Mouse (Mus musculus): ENCODE data around the gene Sin3a. TPM values are rescaled to one million over a fixed set of nuclear protein-coding genes. Genes with fewer than 3 reads are reported as not detected.

Sin3a gene
- total and polyA plus RNA-seq, 2 experiments from 2014 or later, result 13.4 to 85.7 TPM

- DNase-seq (ENCODE audit: low spot score) (no peak), ATAC-seq (ENCODE audit: low FRiP score) (no peak)
- H3K4me1 ChIP-seq (ENCODE audit: insufficient read depth, low read length), result peaks cover 7% of the 10 kb centered on the region; the same call in 1 of the 2 replicates
- no peak for TF ChIP-seq CTCF (IDR thresholded peaks at IDR 0.05)
- H3K9ac ChIP-seq (replicated peaks; ENCODE audit: low read length, poor library complexity, severe bottlenecking), result no peak overlapping the region
- H3K4me3 ChIP-seq (ENCODE audit: low read depth, low read length), result peak overlapping the region; percentile 88; the same call in 1 of the 2 replicates
- no peak overlapping the region for H3K27ac ChIP-seq (ENCODE audit: low read depth, low read length)
- peak overlapping the region; percentile 82 for H3K4me2 ChIP-seq (ENCODE audit: low read depth, low read length, poor library complexity, severe bottlenecking)
- H3K27me3 ChIP-seq (ENCODE audit: insufficient read depth, low read length), result no peaks in the 10 kb centered on the region
- peaks cover 14% of the 10 kb centered on the region for H3K36me3 ChIP-seq (ENCODE audit: insufficient read depth, low read length)
- H3K9me3 ChIP-seq (ENCODE audit: low read length), result no peaks in the 10 kb centered on the region
These were observed 57.8 kb downstream of the Sin3a start for GRCm38 (mm10) chr9:57129641-57130040.

DNA sequence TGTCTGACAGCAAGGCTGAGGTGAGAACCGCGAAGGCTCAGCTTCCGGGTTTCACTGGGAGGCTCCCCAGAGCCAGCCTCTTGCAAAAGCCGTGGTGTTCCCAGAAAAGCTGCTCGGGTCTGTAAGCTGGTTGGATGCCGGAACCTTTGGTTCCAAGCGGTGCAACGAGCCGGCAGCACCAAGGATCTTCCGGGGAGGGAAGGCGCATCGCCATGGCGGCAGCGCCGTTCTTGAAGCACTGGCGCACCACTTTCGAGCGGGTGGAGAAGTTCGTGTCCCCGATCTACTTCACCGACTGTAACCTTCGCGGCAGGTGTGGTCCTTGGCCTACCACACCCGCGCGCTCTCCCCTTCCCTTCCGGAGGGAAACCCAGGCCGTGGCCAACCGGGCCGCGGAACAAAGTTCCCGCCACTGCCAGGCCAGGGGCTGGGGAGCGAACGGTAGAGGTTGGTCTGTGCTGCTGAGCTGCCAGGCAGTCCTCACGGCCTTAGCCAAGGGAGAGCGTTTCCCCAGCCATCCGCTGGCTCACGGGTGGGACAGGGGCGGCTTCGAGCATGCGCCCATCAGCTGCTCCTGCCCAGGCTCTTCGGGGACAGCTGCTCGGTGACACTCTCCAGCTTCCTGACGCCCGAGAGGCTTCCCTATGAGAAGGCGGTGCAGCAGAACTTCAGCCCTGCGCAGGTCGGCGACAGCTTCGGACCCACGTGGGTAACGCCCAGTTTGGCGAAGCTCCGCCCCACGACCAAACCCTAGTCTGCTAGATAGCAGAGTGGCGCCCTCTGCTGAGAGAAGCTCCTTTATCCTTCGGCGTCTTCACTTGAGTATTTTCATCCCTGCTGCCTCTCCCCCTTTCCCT is 59.0 kb downstream of the Sin3a start, which contains the start of gene Man2c1:
Gene Man2c1 (plus strand): TSS at position 114 of the 857 bp plus-strand sequence.
- Histone ChIP-seq H3K9me3 (ENCODE audit: low read length) (no peaks in the 10 kb centered on the region), H3K4me2 (ENCODE audit: low read depth, low read length, poor library complexity, severe bottlenecking) (peak within 1 kb of the TSS; percentile 82), H3K27me3 (ENCODE audit: insufficient read depth, low read length) (no peaks in the 10 kb centered on the region), H3K27ac (ENCODE audit: low read depth, low read length) (peak within 1 kb of the TSS; percentile 95), H3K4me3 (ENCODE audit: low read depth, low read length) (peak within 1 kb of the TSS; percentile 88), H3K9ac (replicated peaks; ENCODE audit: low read length, poor library complexity, severe bottlenecking) (peak within 1 kb of the TSS; percentile 83), H3K4me1 (ENCODE audit: insufficient read depth, low read length) (peaks cover 7% of the 10 kb centered on the region; the same call in 1 of the 2 replicates), H3K36me3 (ENCODE audit: insufficient read depth, low read length) (peaks cover 24% of the 10 kb centered on the region)
- DNase-seq (ENCODE audit: low spot score) (peak; percentile 97), ATAC-seq (ENCODE audit: low FRiP score) (peak; percentile 93)
- WGBS, result under 1% methylated on average over 57 of the region's 58 CpGs
- TF ChIP-seq CTCF (IDR thresholded peaks at IDR 0.05), result peak; percentile 87

DNA sequence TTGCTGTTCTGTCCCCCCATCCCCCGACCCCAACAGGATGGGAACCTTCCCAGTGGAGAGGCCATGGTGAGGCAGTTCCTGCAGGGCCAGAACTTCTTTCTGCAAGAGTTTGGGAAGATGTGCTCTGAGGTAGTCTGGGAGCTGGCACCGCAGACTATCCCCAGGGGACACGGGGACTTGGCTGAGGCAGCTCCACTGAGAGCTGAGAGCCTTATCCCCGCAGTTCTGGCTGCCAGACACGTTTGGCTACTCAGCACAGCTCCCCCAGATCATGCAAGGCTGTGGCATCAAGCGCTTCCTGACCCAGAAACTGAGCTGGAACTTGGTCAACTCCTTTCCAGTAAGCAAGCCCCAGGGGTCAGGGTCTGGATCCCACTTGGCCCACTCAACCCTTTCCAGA is 65.4 kb downstream of the Sin3a start:
- no peak overlapping the region for H3K4me2 ChIP-seq (ENCODE audit: low read depth, low read length, poor library complexity, severe bottlenecking)
- no peaks in the 10 kb centered on the region for H3K4me1 ChIP-seq (ENCODE audit: insufficient read depth, low read length)
- TF ChIP-seq CTCF (IDR thresholded peaks at IDR 0.05), result no peak
- no peak overlapping the region for H3K9ac ChIP-seq (replicated peaks; ENCODE audit: low read length, poor library complexity, severe bottlenecking)
- H3K27ac ChIP-seq (ENCODE audit: low read depth, low read length), result no peak overlapping the region
- H3K4me3 ChIP-seq (ENCODE audit: low read depth, low read length), result no peak overlapping the region
- H3K9me3 ChIP-seq (ENCODE audit: low read length), result no peaks in the 10 kb centered on the region
- no peaks in the 10 kb centered on the region for H3K27me3 ChIP-seq (ENCODE audit: insufficient read depth, low read length)
- DNase-seq (ENCODE audit: low spot score) (no peak), ATAC-seq (ENCODE audit: low FRiP score) (no peak)
- 88% methylated on average over 6 of the region's 6 CpGs for WGBS
- H3K36me3 ChIP-seq (ENCODE audit: insufficient read depth, low read length), result peaks cover 72% of the 10 kb centered on the region

DNA sequence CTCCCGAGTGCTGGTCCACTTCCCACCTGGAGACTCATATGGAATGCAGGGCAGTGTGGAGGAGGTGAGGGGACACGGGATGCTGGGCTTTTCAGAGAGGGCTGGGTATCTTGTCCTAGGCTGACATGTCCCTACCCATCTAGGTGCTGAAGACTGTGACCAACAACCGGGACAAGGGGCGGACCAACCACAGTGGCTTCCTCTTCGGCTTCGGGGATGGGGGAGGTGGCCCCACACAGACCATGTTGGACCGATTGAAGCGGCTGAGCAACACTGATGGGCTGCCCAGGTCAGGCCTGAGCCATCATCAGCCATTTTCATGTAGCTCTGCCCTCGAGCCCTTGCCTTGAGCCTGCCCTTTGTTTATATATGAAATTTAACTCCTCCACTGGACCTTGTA is 65.9 kb downstream of the Sin3a start:
- H3K9me3 ChIP-seq (ENCODE audit: low read length), result no peaks in the 10 kb centered on the region
- TF ChIP-seq CTCF (IDR thresholded peaks at IDR 0.05), result no peak
- H3K27me3 ChIP-seq (ENCODE audit: insufficient read depth, low read length), result no peaks in the 10 kb centered on the region
- H3K4me1 ChIP-seq (ENCODE audit: insufficient read depth, low read length), result no peaks in the 10 kb centered on the region
- H3K4me3 ChIP-seq (ENCODE audit: low read depth, low read length), result no peak overlapping the region
- ATAC-seq (ENCODE audit: low FRiP score) (no peak), DNase-seq (ENCODE audit: low spot score) (no peak)
- WGBS, result 91% methylated on average over 9 of the region's 9 CpGs
- H3K36me3 ChIP-seq (ENCODE audit: insufficient read depth, low read length), result peaks cover 74% of the 10 kb centered on the region
- no peak overlapping the region for H3K9ac ChIP-seq (replicated peaks; ENCODE audit: low read length, poor library complexity, severe bottlenecking)
- no peak overlapping the region for H3K27ac ChIP-seq (ENCODE audit: low read depth, low read length)
- H3K4me2 ChIP-seq (ENCODE audit: low read depth, low read length, poor library complexity, severe bottlenecking), result no peak overlapping the region

DNA sequence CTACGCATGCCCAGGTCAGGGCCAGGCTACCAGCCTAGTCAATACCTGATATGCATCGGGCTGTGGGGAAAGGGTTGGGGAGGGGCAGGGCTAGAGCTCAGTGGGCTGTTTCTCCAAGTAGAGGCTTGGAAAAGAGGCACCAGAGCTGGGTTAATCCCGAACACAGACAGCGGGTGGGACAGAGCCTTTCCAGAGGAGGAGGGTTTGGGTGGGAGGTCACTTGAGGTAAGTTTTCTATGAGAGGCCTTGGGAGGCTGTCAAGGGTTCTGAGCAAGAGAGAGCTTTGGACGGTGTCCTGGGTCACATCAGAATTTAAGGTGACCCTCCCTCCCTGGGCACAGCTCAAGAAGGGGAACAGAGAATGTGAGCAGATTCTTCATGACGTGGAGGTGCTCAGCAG is 66.7 kb downstream of the Sin3a start:
- no peak overlapping the region for H3K4me3 ChIP-seq (ENCODE audit: low read depth, low read length)
- DNase-seq (ENCODE audit: low spot score) (no peak), ATAC-seq (ENCODE audit: low FRiP score) (no peak)
- H3K4me2 ChIP-seq (ENCODE audit: low read depth, low read length, poor library complexity, severe bottlenecking), result no peak overlapping the region
- H3K27me3 ChIP-seq (ENCODE audit: insufficient read depth, low read length), result no peaks in the 10 kb centered on the region
- no peak overlapping the region for H3K27ac ChIP-seq (ENCODE audit: low read depth, low read length)
- 91% methylated on average over 6 of the region's 6 CpGs for whole genome bisulfite sequencing
- peaks cover 78% of the 10 kb centered on the region for H3K36me3 ChIP-seq (ENCODE audit: insufficient read depth, low read length)
- TF ChIP-seq CTCF (IDR thresholded peaks at IDR 0.05), result no peak
- no peaks in the 10 kb centered on the region for H3K4me1 ChIP-seq (ENCODE audit: insufficient read depth, low read length)
- H3K9me3 ChIP-seq (ENCODE audit: low read length), result no peaks in the 10 kb centered on the region
- no peak overlapping the region for H3K9ac ChIP-seq (replicated peaks; ENCODE audit: low read length, poor library complexity, severe bottlenecking)

GRCm38 (mm10) chr9:57139110-57139509 is 67.3 kb downstream of the Sin3a start:
- DNase-seq (ENCODE audit: low spot score) (no peak), ATAC-seq (ENCODE audit: low FRiP score) (no peak)
- H3K27me3 ChIP-seq (ENCODE audit: insufficient read depth, low read length), result no peaks in the 10 kb centered on the region
- no peak overlapping the region for H3K27ac ChIP-seq (ENCODE audit: low read depth, low read length)
- no peak for TF ChIP-seq CTCF (IDR thresholded peaks at IDR 0.05)
- H3K36me3 ChIP-seq (ENCODE audit: insufficient read depth, low read length), result peaks cover 78% of the 10 kb centered on the region
- H3K4me2 ChIP-seq (ENCODE audit: low read depth, low read length, poor library complexity, severe bottlenecking), result no peak overlapping the region
- H3K9ac ChIP-seq (replicated peaks; ENCODE audit: low read length, poor library complexity, severe bottlenecking), result no peak overlapping the region
- no peaks in the 10 kb centered on the region for H3K4me1 ChIP-seq (ENCODE audit: insufficient read depth, low read length)
- WGBS, result 89% methylated on average over 9 of the region's 9 CpGs
- H3K4me3 ChIP-seq (ENCODE audit: low read depth, low read length), result no peak overlapping the region
- H3K9me3 ChIP-seq (ENCODE audit: low read length), result no peaks in the 10 kb centered on the region

Measured in midbrain, postnatal 0 days (tissue).